Mouse (Mus musculus) CH12.LX (cell line): Measurements from ENCODE around the gene Aplp2. TPM values are rescaled to one million over a fixed set of nuclear protein-coding genes. Genes with fewer than 3 reads are reported as not detected.
A peak's percentile ranks its signal among the peaks of the same experiment; 100 is the strongest.

Experiments used
- DNase-seq: peaks from one replicate; pipeline ENCODE4 v3.0.0-alpha.2; 2013; ENCODE audit errors: extremely low read depth
- H3K27ac ChIP-seq: 2 replicates; pipeline ENCODE4 v1.5.1; 2012; ENCODE audit warnings: low read depth, mild to moderate bottlenecking, control low read depth, moderate library complexity; ENCODE audit not compliant: insufficient read depth
- H3K27me3 ChIP-seq: replicated peaks from 2 replicates; pipeline ENCODE3; 2012; ENCODE audit warnings: inconsistent platforms
- H3K36me3 ChIP-seq, 2 experiments: replicated peaks in 1 of 2; 2 replicates each; pipeline versions ENCODE3 to v1.6.1; 2012; ENCODE audit warnings: inconsistent platforms in 1 of 2, low read length in 1 of 2, mild to moderate bottlenecking in 1 of 2, mixed read lengths in 1 of 2, moderate library complexity in 1 of 2; ENCODE audit not compliant: control insufficient read depth in 1 of 2, insufficient read depth in 1 of 2
- H3K4me1 ChIP-seq, 2 experiments: 2 replicates each; pipeline ENCODE4 v1.6.1; 2012; ENCODE audit warnings: inconsistent platforms in 1 of 2, moderate library complexity in 1 of 2; ENCODE audit not compliant: insufficient read depth in 2 of 2, control insufficient read depth in 1 of 2
- H3K4me2 ChIP-seq: 2 replicates; pipeline ENCODE4 v1.6.1; 2012; ENCODE audit warnings: low read depth, mild to moderate bottlenecking, control low read depth; ENCODE audit not compliant: poor library complexity, insufficient read depth, severe bottlenecking
- H3K4me3 ChIP-seq, 3 experiments: fragments of 150-350 bp in 1 of 3; sonication (generic) in 1 of 3; replicated peaks in 1 of 3; 2 replicates each; pipeline versions ENCODE3 to v1.5.1; 2011 to 2012; ENCODE audit warnings: low read depth in 2 of 3, low read length in 2 of 3, mild to moderate bottlenecking in 2 of 3, moderate library complexity in 2 of 3, control low read depth in 1 of 3, improper control_type of control experiment in 1 of 3, inconsistent platforms in 1 of 3, mixed read lengths in 1 of 3; ENCODE audit not compliant: poor library complexity in 1 of 3
- H3K79me2 ChIP-seq: replicated peaks from 2 replicates; pipeline ENCODE4 v1.6.1; 2012; ENCODE audit warnings: mild to moderate bottlenecking, moderate library complexity; ENCODE audit not compliant: control insufficient read depth, poor library complexity, insufficient read depth, severe bottlenecking; ENCODE audit errors: extremely low read depth
- H3K9ac ChIP-seq: 2 replicates; pipeline ENCODE4 v1.6.1; 2012; ENCODE audit warnings: low read depth, mild to moderate bottlenecking, control low read depth, moderate library complexity; ENCODE audit not compliant: insufficient read depth
- H3K9me3 ChIP-seq: replicated peaks from 2 replicates; pipeline ENCODE3; 2012; ENCODE audit warnings: low read length, inconsistent platforms, mixed read lengths
- CHD1 ChIP-seq: IDR thresholded peaks from 2 replicates; pipeline ENCODE4 v1.6.1; 2012; ENCODE audit warnings: low read depth, low read length, improper control_type of control experiment, inconsistent platforms
- CHD2 ChIP-seq: IDR thresholded peaks from 2 replicates; pipeline ENCODE4 v1.6.1; 2011; ENCODE audit warnings: low read length, improper control_type of control experiment
- CTCF ChIP-seq, 2 experiments: IDR thresholded peaks in 1 of 2; conservative IDR thresholded peaks in 1 of 2; 2 replicates each; pipeline ENCODE4 v1.5.1; 2011 to 2012; ENCODE audit warnings: low read depth in 2 of 2, low read length in 2 of 2, improper control_type of control experiment in 1 of 2, inconsistent platforms in 1 of 2, mild to moderate bottlenecking in 1 of 2, moderate library complexity in 1 of 2
- ELF1 ChIP-seq: IDR thresholded peaks from 2 replicates; pipeline ENCODE4 v1.6.1; 2014; ENCODE audit warnings: low read depth, mild to moderate bottlenecking, inconsistent platforms, low read length, improper control_type of control experiment
- EP300 ChIP-seq: IDR thresholded peaks from 2 replicates; pipeline ENCODE4 v1.6.1; 2011; ENCODE audit warnings: low read length, improper control_type of control experiment
- ETS1 ChIP-seq: conservative IDR thresholded peaks from 2 replicates; pipeline ENCODE4 v1.6.1; 2012; ENCODE audit warnings: low read depth, mild to moderate bottlenecking, inconsistent platforms, low read length, improper control_type of control experiment, moderate library complexity
- HCFC1 ChIP-seq: IDR thresholded peaks from 2 replicates; pipeline ENCODE4 v1.6.1; 2012; ENCODE audit warnings: low read depth, mild to moderate bottlenecking, inconsistent platforms, low read length, improper control_type of control experiment
- IRF4 ChIP-seq: IDR thresholded peaks from 2 replicates; pipeline ENCODE4 v1.6.1; 2014; ENCODE audit warnings: low read depth, mild to moderate bottlenecking, inconsistent platforms, low read length, improper control_type of control experiment
- JUN ChIP-seq: IDR thresholded peaks from 2 replicates; pipeline ENCODE4 v1.6.1; 2011; ENCODE audit warnings: low read depth, mild to moderate bottlenecking, low read length, improper control_type of control experiment, moderate library complexity; ENCODE audit not compliant: insufficient read depth
- JUND ChIP-seq: conservative IDR thresholded peaks from 2 replicates; pipeline ENCODE4 v1.6.1; 2011; ENCODE audit warnings: low read depth, low read length, improper control_type of control experiment
- MAX ChIP-seq: IDR thresholded peaks from 2 replicates; pipeline ENCODE4 v1.6.1; 2011; ENCODE audit warnings: low read length, improper control_type of control experiment
- MEF2A ChIP-seq: IDR thresholded peaks from 2 replicates; pipeline ENCODE4 v1.6.1; 2014; ENCODE audit warnings: low read depth, mild to moderate bottlenecking, inconsistent platforms, low read length, improper control_type of control experiment, borderline replicate concordance
- MYC ChIP-seq: IDR thresholded peaks from 2 replicates; pipeline ENCODE4 v1.6.1; 2011; ENCODE audit warnings: low read depth, mild to moderate bottlenecking, improper control_type of control experiment, low read length
- NELFE ChIP-seq: IDR thresholded peaks from 2 replicates; pipeline ENCODE4 v1.6.1; 2011; ENCODE audit warnings: low read depth, low read length, improper control_type of control experiment
- PAX5 ChIP-seq: IDR thresholded peaks from 2 replicates; pipeline ENCODE4 v1.6.1; 2012; ENCODE audit warnings: low read length, inconsistent platforms, mixed read lengths
- RAD21 ChIP-seq: IDR thresholded peaks from 2 replicates; pipeline ENCODE4 v1.6.1; 2011; ENCODE audit warnings: low read depth, mild to moderate bottlenecking, low read length, improper control_type of control experiment, moderate library complexity
- RCOR1 ChIP-seq: conservative IDR thresholded peaks from 2 replicates; pipeline ENCODE4 v1.6.1; 2012; ENCODE audit warnings: low read depth, mild to moderate bottlenecking, inconsistent platforms, low read length, improper control_type of control experiment
- SMC3 ChIP-seq: IDR thresholded peaks from 2 replicates; pipeline ENCODE4 v1.6.1; 2011; ENCODE audit warnings: low read depth, low read length, improper control_type of control experiment
- TBP ChIP-seq: conservative IDR thresholded peaks from 2 replicates; pipeline ENCODE4 v1.6.1; 2011; ENCODE audit warnings: low read depth, low read length, improper control_type of control experiment
- TCF12 ChIP-seq: IDR thresholded peaks from 2 replicates; pipeline ENCODE4 v1.6.1; 2014; ENCODE audit warnings: low read depth, mild to moderate bottlenecking, inconsistent platforms, low read length, improper control_type of control experiment
- UBTF ChIP-seq: IDR thresholded peaks from 2 replicates; pipeline ENCODE4 v1.6.1; 2012; ENCODE audit warnings: low read depth, mild to moderate bottlenecking, inconsistent platforms, low read length, improper control_type of control experiment, moderate library complexity
- USF2 ChIP-seq: conservative IDR thresholded peaks from 2 replicates; pipeline ENCODE4 v1.6.1; 2011; ENCODE audit warnings: low read depth, low read length, improper control_type of control experiment
- ZC3H11A ChIP-seq: IDR thresholded peaks from 2 replicates; pipeline ENCODE4 v1.6.1; 2012; ENCODE audit warnings: low read depth, mild to moderate bottlenecking, inconsistent platforms, low read length, improper control_type of control experiment
- ZKSCAN1 ChIP-seq: IDR thresholded peaks from 2 replicates; pipeline ENCODE4 v1.6.1; 2012; ENCODE audit warnings: low read depth, inconsistent platforms, low read length, improper control_type of control experiment, borderline replicate concordance
- ZMIZ1 ChIP-seq: IDR thresholded peaks from 2 replicates; pipeline ENCODE4 v1.6.1; 2012; ENCODE audit warnings: low read depth, mild to moderate bottlenecking, inconsistent platforms, low read length, improper control_type of control experiment
- ZNF384 ChIP-seq: IDR thresholded peaks from 2 replicates; pipeline ENCODE4 v1.6.1; 2012; ENCODE audit warnings: low read depth, low read length, improper control_type of control experiment, inconsistent platforms
- dilution Hi-C: fragments of 300-500 bp; cut with MboI; formaldehyde crosslinking; loops from 2 replicates; pipeline ENCODE4 v1.14.3; 2020; ENCODE audit warnings: low sequenced_read_pairs; ENCODE audit not compliant: extremely low pct_unique_long_range_greater_than_20kb, extremely low pct_ligation_motif_present
- in situ Hi-C: fragments of 300-500 bp; cut with MboI; formaldehyde crosslinking; loops from 3 replicates; pipeline ENCODE4 v1.14.3; 2019; ENCODE audit warnings: low sequenced_read_pairs, low pct_ligation_motif_present, low pct_unique_long_range_greater_than_20kb, mixed read lengths
- polyA plus RNA-seq: library from polyadenylated mRNA; unstranded; fragments of >175 nt; gene quantifications from 2 replicates; pipeline ENCODE4 v1.2.1, GENCODE M21; 2012; ENCODE audit warnings: low read depth; ENCODE audit not compliant: insufficient read length
- total RNA-seq, 2 experiments: library from RNA; depleted of rRNA; stranded (reverse); fragments of 300-350 nt in 1 of 2; fragments of >200 nt in 1 of 2; gene quantifications; 2 replicates each; pipeline ENCODE4 v1.2.3; 2012 to 2014

The Aplp2 gene
- total and polyA plus RNA-seq, 3 experiments, result 30.4 to 52.7 (median 44.3) TPM

DNA sequence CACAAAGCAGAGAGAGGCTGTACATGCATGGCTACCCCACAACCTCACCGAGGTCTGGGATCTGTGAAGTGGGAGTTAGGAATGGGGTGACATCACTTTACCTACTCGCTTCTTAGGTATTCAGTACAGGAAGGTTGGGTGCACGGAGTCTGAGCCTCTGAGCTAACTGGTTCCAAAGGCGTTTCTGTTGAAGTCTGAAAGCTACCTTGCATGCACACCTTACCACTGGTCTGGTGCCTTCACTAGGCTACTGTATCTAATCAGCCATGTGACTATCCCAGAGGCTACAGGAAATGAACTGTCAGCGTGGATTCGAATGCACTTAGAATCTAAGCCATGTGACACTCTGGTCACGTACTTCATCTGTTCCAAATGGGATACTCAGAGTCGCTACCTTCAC lies 55.0 kb downstream of the Aplp2 start:
- H3K4me1 ChIP-seq, result no peaks in the 10 kb centered on the region
- no peaks in the 10 kb centered on the region for H3K9me3 ChIP-seq
- no peaks in the 10 kb centered on the region for H3K27me3 ChIP-seq
- H3K36me3 ChIP-seq, result peaks cover 13 to 64% of the 10 kb centered on the region in 2 experiments
- H3K27ac ChIP-seq, result no peak overlapping the region
- TF ChIP-seq USF2 (no peak), MEF2A (no peak), RCOR1 (no peak), CHD2 (no peak), ZNF384 (no peak), IRF4 (no peak), SMC3 (no peak), EP300 (no peak), MAX (no peak), CTCF (conservative IDR thresholded peaks at IDR 0.05 in 1 of 2, IDR thresholded peaks at IDR 0.05 in 1 of 2; ENCODE audit: low read depth in 2 of 2, low read length in 2 of 2) (no peak), JUN (no peak), PAX5 (no peak), ZKSCAN1 (no peak), ZC3H11A (no peak), TCF12 (no peak), TBP (no peak), JUND (no peak), NELFE (no peak), CHD1 (no peak), UBTF (no peak)
- no peak overlapping the region for H3K4me3 ChIP-seq
- no peak overlapping the region for H3K4me2 ChIP-seq
- in situ Hi-C loops (no loop called here), dilution Hi-C loops (no loop called here)
- DNase-seq, result no peak
- H3K9ac ChIP-seq, result no peak overlapping the region
- H3K79me2 ChIP-seq, result no peaks in the 10 kb centered on the region

GRCm38 (mm10) chr9:31151050-31151449 lies 60.6 kb downstream of the Aplp2 start:
- TF ChIP-seq CHD2 (no peak), PAX5 (no peak), EP300 (no peak), CTCF (conservative IDR thresholded peaks at IDR 0.05 in 1 of 2, IDR thresholded peaks at IDR 0.05 in 1 of 2; ENCODE audit: low read depth in 2 of 2, low read length in 2 of 2) (peak; percentile 55 to 81), ZC3H11A (0 out of 2 replicates have a peak, but pooled peaks have one; percentile 36), HCFC1 (no peak), ZMIZ1 (no peak), UBTF (no peak), IRF4 (no peak), MAX (no peak), ELF1 (no peak), SMC3 (peak; percentile 79), RAD21 (peak; percentile 75), TCF12 (no peak), ZKSCAN1 (no peak), ETS1 (no peak), MYC (no peak), JUN (no peak)
- DNase-seq, result peak; percentile 63
- no peak overlapping the region for H3K4me3 ChIP-seq
- H3K4me1 ChIP-seq, result peaks cover 4 to 25% of the 10 kb centered on the region in 2 experiments
- dilution Hi-C loops (no loop called here), in situ Hi-C loops (no loop called here)
- H3K27me3 ChIP-seq, result no peaks in the 10 kb centered on the region
- H3K9ac ChIP-seq, result no peak overlapping the region
- H3K4me2 ChIP-seq, result no peak overlapping the region
- no peak overlapping the region for H3K27ac ChIP-seq
- no peaks in the 10 kb centered on the region for H3K9me3 ChIP-seq
- H3K79me2 ChIP-seq, result no peaks in the 10 kb centered on the region
- peaks cover 16 to 43% of the 10 kb centered on the region in 2 experiments for H3K36me3 ChIP-seq
